ENCODE assay signal across 12 mouse cellular contexts in the genomic region with DNA sequence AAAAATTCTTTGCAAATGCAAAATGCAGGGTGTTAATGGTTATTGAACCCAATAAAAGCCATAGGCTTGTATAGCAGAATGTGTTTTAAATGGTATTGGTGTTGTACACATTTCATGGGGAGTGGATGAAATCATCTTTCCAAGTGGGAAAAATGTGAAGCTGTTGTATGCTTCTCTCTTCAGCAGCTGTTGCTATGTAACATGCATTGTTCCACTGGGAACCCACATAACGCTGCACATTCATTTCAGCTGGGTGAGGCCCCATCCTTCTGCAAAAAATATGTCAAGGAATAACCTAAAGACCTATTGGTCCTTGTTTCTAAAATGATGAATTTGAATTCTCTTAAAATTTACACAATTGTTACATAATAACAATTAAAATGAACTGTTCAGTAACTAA.
"Had no signal": no experiment of that assay in that cellular context is flagged by ENCODE, and none has a peak within 500 bp of the region (broad histone marks: within the 10 kb centered on the region; RNA-seq: fewer than 3 reads in every experiment).

No protein-coding gene starts in this region.

- DNase-seq: kidney, adult 11 months; kidney, adult 9 months; kidney, postnatal 36 days; layer of hippocampus, adult 9-11 months; layer of hippocampus, postnatal 36 days; lung, adult 2 months; thymus, postnatal 4 days had no signal

- H3K4me2 ChIP-seq: limb, embryonic 13.5 days; liver, embryonic 11.5 days; liver, embryonic 15.5 days had no signal

- H3K36me3 ChIP-seq: limb, embryonic 13.5 days; liver, embryonic 15.5 days had no signal

- H3K9ac ChIP-seq: limb, embryonic 13.5 days; liver, embryonic 15.5 days had no signal

- H3K4me1 ChIP-seq: liver, embryonic 15.5 days had no signal

- H3K4me3 ChIP-seq: limb, embryonic 13.5 days; liver, embryonic 15.5 days had no signal

- H3K9me3 ChIP-seq: limb, embryonic 13.5 days; liver, embryonic 15.5 days had no signal

- H3K27ac ChIP-seq: kidney, postnatal 0 days; limb, embryonic 13.5 days; liver, embryonic 15.5 days; stomach, postnatal 0 days had no signal

- H3K27me3 ChIP-seq: limb, embryonic 13.5 days; liver, embryonic 15.5 days had no signal
